Mouse (Mus musculus) CH12.LX (cell line): ENCODE results near the gene Prune2.

Experiments used
- CHD1 ChIP-seq: IDR thresholded peaks from 2 replicates; pipeline ENCODE4 v1.6.1; 2012; ENCODE audit warnings: low read depth, low read length, improper control_type of control experiment, inconsistent platforms
- CTCF ChIP-seq, 2 experiments: IDR thresholded peaks in 1 of 2; conservative IDR thresholded peaks in 1 of 2; 2 replicates each; pipeline ENCODE4 v1.5.1; 2011 to 2012; ENCODE audit warnings: low read depth in 2 of 2, low read length in 2 of 2, improper control_type of control experiment in 1 of 2, inconsistent platforms in 1 of 2, mild to moderate bottlenecking in 1 of 2, moderate library complexity in 1 of 2
- EP300 ChIP-seq: IDR thresholded peaks from 2 replicates; pipeline ENCODE4 v1.6.1; 2011; ENCODE audit warnings: low read length, improper control_type of control experiment
- HCFC1 ChIP-seq: IDR thresholded peaks from 2 replicates; pipeline ENCODE4 v1.6.1; 2012; ENCODE audit warnings: low read depth, mild to moderate bottlenecking, inconsistent platforms, low read length, improper control_type of control experiment
- MAX ChIP-seq: IDR thresholded peaks from 2 replicates; pipeline ENCODE4 v1.6.1; 2011; ENCODE audit warnings: low read length, improper control_type of control experiment
- NELFE ChIP-seq: IDR thresholded peaks from 2 replicates; pipeline ENCODE4 v1.6.1; 2011; ENCODE audit warnings: low read depth, low read length, improper control_type of control experiment
- POLR2A ChIP-seq: IDR thresholded peaks from 2 replicates; pipeline ENCODE4 v1.6.1; 2011; ENCODE audit warnings: low read depth, mild to moderate bottlenecking, improper control_type of control experiment, low read length
- SIN3A ChIP-seq: IDR thresholded peaks from 2 replicates; pipeline ENCODE4 v1.6.1; 2012; ENCODE audit warnings: low read length, improper control_type of control experiment, inconsistent platforms
- TCF12 ChIP-seq: IDR thresholded peaks from 2 replicates; pipeline ENCODE4 v1.6.1; 2014; ENCODE audit warnings: low read depth, mild to moderate bottlenecking, inconsistent platforms, low read length, improper control_type of control experiment
- ZC3H11A ChIP-seq: IDR thresholded peaks from 2 replicates; pipeline ENCODE4 v1.6.1; 2012; ENCODE audit warnings: low read depth, mild to moderate bottlenecking, inconsistent platforms, low read length, improper control_type of control experiment

GRCm38 (mm10) chr19:17159676-17160075, 203.8 kb downstream of the Prune2 start:
- TF ChIP-seq TCF12 = no peak
- no peak for TF ChIP-seq CHD1
- no peak for TF ChIP-seq POLR2A
- TF ChIP-seq EP300 = no peak
- no peak for TF ChIP-seq NELFE
- TF ChIP-seq ZC3H11A = no peak
- TF ChIP-seq CTCF (conservative IDR thresholded peaks at IDR 0.05 in 1 of 2, IDR thresholded peaks at IDR 0.05 in 1 of 2; ENCODE audit: low read depth in 2 of 2, low read length in 2 of 2) = no peak
- no peak for TF ChIP-seq MAX
- no peak for TF ChIP-seq SIN3A
- no peak for TF ChIP-seq HCFC1
